Mouse (Mus musculus): ENCODE results near the gene Susd6.

Susd6 gene

DNA sequence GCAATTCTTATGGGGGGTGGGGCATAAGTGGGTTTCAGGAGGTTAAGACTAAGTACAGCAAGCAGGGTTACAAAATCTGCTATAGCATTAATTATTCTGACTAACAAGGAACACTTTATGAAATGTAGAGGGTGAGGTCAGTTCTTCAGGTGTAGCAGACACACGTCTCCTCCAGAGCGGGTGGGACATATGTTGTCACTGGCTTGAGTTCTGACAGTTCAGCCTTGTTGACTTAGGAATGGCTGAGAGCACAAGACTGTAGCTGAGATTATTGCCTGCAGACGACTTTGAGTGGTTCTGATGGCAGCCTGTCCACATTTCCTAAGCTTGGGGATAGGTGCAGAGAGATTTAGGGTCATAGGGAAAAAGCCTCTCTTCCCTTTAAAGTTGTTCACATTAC lies 47.3 kb downstream of the Susd6 start:
- DNase-seq (ENCODE audit: low read depth, low spot score): no peak

DNA sequence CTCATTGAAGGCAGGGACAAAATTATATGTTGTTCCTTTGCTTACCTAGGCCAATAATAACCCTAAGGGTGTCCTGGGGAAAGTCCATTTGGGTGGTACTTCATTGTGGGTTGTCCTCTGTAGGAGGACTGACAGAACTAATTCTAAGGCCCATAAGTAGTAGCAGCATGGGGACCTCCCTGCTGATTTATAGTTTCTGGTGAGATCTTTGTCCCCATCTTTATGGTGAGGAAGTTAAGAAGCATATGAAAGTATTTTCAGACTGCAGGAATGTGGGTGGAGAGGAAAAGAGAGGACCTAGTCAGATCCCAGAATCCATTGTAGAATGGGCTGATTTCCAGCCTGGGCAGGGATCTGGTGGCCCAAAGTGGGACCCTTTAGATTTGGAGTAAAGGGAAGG lies 48.0 kb downstream of the Susd6 start:
- no peak for DNase-seq (ENCODE audit: low read depth, low spot score)

DNA sequence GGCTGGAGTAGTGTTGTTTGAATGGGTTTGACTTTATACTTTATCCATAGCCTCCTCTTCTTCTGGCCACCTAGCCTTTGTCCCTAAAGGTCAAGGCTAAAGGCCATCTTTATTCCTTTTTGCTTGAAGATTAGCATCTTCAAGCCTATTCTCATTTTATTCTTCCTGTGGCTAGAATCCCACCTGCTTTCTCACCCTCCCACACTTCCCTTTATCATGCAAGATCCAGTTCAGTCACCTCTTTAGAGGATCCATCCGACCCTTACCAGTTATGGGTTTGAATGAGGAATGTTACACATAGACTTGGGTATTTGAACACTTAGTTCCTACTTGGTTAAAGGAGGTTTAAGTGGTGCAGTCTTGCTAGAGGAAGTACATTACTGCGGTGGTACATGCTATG lies 48.5 kb downstream of the Susd6 start:
- no peak for DNase-seq (ENCODE audit: low read depth, low spot score)

DNA sequence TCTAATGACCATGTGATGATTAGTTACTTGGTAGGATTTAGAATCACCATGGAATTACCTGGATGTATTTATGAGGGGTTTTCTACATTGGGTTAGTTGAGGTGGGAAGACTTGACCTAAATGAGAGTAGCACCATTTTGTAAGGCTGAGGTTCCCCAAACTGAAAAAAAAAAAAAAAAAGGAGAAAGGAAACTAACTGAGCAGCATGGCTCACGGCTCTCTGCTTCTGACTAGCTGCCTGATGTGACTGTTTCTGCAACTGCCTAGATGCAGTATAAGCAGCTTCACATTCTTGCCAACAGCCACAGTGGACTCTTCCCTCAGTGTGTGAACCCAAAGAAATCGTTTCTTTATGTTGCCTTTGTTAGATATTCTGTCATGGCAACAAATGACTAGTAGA lies 49.3 kb downstream of the Susd6 start:
- DNase-seq (ENCODE audit: low read depth, low spot score): no peak

DNA sequence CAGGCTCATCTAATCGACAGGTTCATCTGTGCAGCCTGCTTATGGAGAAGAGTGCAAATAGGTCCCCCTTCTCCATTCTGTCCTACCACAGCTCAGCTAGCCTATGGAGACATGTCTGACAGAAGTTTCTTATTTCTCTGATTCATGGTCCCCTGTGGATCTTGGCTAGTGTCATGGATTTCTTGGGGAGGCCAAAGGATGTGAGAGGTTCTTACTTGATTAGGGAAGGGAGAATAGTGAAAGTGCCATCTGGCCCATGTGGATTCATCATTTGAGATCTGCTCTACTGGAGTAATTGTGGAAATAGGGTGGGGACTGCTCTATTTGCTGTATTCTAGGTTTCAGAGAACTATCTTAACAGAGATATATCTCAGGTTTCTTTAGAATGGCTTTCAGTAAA lies 51.3 kb downstream of the Susd6 start:
- no peak for DNase-seq (ENCODE audit: low read depth, low spot score)

DNA sequence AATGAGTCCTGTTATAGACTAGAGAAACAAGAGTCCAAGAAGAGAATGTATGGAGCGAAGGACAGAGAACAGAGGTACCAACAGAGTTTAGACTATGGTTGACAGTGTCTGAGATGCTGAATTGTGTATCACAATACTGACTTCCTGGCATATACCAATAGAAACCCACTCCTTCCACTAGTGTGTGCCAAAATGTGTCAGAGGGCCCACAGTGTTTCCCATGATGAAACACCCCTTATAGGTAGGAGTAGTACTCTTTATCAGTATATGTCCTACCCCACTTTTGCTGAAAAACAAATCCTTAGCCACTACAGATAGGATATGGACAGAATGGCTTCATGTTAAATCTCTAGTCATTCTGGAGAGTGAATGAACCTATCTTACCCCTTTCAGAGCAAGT lies 52.3 kb downstream of the Susd6 start:
- DNase-seq (ENCODE audit: low read depth, low spot score): no peak

DNA sequence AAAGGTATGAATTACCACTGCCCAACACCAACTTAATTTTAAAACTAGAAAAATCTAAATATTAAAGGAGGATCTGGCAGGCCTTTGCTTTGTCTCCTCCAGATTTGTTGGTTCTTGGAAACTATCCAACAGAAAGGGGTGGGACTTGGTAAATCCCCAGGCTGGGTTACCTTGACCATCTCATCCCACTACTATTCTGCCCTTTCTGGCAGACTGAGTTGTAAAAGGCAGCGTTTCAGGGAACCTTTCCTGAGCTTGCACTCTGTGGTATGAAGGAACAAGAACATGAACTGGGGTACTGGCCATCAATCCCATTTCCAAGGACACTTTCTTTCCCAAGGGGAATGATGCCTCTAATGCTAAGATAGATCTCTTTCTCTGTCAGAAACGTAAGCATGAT lies 52.9 kb downstream of the Susd6 start:
- no peak for DNase-seq (ENCODE audit: low read depth, low spot score)

DNA sequence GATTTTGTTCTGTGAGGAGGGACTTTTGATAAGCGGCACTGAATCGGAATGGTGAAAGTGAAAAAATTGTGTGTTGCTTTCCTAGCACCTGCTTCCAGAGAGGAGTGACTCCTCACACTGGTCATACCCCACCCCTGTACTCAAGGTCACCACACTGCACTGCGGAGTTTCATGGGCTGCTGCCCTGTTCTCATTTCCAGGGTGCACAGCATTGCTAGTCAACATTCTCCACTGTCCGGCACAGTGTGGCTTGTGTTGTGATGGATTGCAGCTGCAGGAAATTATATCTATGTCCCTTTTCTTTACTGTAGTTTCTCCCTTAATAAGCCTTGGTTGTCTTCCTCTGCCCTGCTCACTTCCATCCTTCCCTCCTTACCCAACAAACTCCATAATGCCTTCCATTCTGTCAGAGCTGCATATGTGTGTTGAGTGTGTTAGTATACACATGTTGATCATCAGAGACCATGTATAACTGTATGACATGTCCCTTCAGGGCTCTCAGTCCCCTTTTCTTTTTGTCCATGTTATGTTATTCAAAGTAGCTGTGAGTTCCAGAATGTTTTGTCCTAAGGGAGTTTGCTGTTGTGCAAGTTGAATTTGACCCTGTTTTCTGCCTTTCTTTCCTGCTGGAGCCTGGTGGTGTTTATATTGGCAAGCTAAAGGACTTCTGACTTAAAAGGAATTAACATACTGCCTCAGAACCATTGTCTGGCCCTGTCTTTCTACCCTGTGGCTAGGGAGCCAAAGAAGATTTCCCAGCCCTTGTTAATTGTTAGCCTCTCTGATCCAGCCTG lies 53.5 kb downstream of the Susd6 start:
- DNase-seq (ENCODE audit: low read depth, low spot score): no peak

DNA sequence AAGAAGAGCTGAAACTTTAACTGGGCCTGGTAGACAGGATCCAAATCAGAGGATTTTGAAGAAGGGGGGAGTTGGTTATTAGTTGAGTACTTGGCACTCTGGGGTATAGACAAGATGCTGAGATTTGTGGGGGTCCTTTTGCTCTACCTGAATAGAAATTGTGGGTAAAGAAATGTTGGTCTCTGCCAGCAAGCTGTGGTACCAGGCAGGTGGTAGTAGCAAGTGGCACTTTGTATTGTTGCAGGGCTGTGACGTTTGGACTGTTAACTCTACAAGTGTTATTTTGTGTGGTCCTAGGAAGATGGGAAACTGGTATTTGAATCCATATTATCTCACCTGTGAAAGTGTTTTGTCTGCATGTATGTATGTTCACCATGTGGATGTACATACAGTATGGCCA lies 55.6 kb downstream of the Susd6 start:
- no peak for DNase-seq (ENCODE audit: low read depth, low spot score)

DNA sequence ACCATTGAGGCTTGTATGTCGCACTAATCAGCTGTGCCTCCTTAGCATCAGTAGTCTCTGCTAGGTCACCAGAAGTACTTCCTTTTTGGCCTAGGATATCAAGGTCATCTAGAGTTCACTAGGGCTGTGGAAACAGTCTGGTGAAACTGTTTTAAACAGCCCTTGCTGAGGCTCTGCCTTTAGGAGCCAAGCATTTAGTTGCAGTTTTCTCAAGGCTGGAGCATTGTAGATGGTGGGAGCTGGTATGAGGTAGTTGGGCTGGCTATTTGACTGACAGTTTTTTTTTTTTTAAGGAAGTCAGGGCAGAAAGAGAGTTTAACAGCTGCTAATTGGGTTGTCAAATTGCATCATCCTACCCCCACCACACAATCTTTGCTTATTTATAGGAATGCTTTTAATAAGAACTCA lies 56.6 kb downstream of the Susd6 start:
- DNase-seq (ENCODE audit: low read depth, low spot score): no peak

DNA sequence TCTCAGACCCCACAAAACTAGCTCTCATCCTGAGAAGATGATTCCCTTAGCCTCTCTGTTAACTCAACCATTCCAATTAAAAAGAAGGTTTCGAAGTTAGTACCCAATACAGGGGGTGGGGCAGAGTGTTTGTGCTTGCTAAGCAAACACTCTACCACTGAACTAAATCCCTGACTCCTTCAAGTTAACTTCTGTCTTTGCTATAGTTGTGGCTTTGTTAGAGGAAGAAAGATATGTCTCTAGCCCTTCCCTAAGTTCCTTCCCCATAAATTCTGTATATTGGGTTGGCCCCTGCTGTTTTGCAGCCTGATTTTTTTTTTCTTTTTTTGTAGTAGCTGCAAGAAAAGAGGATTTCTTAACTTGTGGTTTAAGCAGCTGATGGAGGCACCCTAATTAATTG lies 61.7 kb downstream of the Susd6 start:
- no peak for DNase-seq (ENCODE audit: low read depth, low spot score)

DNA sequence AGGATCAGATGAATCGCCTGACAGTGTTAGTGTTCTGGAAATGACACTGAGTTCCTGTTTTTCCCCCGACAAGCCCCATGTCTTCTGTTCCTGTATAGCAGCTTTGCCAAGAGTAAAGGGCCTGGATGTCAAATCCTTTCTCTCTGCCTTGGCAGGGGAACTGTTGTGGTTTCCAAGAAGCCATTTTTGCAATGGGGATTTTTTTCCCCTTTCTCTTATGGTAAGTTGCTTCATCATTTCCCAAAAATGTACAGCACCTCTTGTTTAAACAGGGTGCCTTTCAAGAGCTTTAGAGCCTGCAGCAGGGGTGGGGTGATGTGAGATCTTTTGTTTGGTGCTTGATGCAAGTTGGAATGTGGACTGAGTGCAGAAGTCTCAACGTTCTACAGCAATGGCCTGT lies 63.4 kb downstream of the Susd6 start:
- DNase-seq (ENCODE audit: low read depth, low spot score): no peak

DNA sequence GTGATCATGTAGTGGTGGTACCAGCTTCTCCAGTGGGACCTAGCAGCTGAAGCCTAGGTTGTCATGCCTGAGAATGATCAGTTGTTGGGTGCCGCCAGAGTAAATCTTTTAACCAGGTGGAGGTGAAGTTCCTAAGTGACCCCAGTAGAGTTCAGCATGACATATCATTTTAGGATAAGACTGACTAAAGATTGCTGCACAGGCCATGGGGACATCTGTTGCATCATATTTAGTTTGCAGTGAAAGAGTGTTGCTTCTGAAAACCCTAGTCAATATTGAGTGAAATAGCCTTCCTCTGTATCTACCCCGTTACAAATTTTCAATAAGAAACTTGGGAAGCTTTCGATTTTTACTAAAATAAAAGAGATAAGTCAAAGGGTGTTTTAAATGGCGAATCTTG lies 64.4 kb downstream of the Susd6 start:
- DNase-seq (ENCODE audit: low read depth, low spot score): no peak

DNA sequence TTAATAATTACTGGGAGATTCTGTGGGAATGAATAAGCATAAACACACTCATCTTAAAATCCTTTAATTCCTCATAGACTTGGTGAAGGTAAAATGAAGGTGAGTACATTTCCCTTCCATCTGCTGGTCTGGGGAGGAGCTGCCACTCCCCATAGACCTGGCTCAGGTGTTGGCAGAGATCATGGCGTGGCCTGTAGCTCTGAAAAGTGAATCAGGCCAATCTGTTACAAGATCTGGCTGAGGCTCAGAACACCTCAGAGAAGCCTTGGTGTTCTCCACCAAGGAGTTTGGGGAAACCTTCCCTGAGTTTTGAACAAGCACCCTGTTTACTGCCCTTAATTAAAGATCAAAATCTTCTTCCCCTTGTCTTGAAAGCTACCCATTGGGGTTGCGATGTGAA lies 64.8 kb downstream of the Susd6 start:
- DNase-seq (ENCODE audit: low read depth, low spot score): no peak

DNA sequence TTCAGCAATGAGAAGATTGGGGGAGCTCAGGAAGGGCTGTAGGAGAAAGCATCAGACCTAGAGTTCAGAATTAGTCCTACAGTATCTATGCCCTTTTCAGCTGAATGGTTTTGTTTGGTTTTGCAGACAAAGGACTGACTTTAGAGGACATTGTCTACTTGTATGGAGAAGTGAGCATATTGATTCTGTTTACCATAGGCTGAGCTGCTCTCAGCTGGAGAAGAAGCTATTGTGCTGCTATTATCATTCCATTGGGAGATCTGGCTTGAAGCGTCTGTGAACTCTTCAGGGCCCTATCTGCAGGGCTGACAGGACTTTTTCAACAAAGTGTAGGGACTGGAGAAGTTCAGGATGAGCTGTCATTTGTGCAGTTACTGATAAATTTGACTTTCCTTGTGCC lies 65.3 kb downstream of the Susd6 start:
- DNase-seq (ENCODE audit: low read depth, low spot score): no peak

DNA sequence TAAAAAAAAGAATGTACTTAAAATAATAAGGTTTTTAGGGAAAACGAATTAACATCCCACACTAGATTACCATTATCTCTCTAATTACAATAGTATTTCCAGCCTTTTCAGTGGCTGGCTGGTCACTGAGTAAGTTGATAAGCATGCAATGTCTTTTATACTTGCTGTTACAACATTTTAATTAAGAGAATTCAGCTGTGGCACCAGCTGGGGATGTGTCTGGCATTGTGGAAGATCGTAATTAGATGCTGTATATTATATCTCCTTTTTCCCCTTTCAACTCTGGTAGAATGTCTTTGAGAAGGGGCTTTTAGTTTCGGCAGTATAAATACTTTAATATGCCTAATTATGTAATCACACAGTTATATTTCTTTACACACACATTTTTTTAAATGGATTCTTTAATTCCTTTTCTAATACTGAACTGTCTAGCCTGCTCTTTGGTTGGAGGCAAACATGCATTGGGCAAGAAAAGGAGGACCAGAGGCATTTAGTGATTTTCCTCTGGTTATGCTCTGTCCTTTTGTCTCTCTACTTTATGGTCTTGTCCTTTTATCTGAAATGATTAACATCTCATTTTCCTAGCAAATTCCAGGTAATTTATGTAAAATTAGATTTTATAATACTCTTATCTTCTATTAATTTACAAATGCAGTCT lies 67.5 kb downstream of the Susd6 start:
- no peak for DNase-seq (ENCODE audit: low read depth, low spot score)

DNA sequence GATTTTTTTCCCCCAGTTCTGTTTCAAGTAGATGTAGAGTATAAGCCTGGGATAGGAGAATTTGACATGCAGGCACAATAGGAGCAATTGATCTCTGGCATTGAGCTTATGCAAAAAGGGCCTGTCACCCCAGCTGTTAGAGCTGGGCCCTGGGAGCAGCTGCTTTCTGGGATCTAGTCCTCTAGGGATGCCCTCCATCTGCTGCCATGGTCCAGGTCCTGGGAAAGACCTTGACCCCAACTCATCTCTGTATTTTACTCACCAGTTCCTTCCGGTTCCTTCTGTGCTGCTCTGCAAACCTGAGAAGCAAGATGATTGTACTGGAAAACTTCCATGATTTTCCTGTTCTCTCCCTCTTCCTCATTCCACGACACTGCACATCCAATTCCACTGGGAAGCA lies 68.0 kb downstream of the Susd6 start:
- DNase-seq (ENCODE audit: low read depth, low spot score): no peak

DNA sequence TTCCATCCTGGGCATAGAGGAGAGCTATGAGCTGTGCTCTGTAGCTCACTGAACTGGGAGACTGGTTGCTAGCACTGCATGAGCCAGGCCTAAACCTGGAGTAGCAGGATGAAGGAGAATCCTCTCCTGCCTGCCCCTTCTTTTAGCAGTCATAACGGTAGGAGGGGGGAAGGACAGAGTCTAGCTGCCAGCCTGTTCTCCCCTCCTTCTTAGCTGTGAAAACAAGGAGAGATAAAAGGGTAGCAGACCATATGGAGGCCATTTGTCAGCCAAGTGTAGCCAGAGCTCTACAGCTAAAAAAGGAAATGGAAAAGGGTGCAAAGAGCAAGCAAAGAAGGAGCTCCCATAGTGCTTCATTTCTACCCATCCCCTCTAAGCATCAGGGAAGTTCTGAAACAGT lies 71.6 kb downstream of the Susd6 start:
- DNase-seq (ENCODE audit: low read depth, low spot score): no peak

DNA sequence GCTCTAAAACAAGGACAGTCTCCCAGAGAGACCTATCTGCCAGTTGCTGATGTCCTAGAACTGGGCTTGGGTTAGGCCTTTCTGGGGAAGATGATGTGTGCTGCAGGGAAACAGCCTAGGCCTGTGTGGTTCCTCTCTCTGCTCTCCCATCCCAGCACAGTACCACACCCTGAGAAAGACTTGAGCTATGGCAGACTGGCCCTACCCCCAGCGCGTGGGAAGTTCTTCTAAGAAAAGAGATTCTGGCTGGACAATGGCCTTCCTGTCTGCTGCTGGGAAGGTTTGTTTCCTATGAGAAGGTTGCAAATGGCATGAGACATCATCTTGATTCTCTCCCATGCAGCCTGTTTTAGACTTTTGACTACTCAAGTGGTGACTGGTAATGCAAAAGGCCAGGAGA lies 73.1 kb downstream of the Susd6 start:
- DNase-seq (ENCODE audit: low read depth, low spot score): no peak

DNA sequence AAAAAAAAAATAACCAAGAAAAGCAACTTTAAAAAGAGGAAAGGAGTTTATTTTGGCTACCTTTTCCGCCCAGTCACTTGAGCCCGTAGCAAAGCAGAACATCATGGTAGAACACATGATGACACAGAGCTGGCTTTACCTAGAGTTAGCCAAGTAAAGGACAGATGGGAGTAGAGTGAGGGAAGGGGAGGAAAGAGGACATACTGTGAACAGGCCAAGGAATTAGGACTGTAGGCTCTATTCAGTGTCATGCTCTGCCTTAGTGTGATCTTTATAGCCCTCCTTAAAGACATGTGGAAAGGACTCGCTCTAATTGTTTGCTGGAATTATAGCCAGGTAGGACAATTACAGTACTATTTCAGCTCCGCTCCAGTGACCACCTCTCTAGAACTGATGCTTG lies 74.9 kb downstream of the Susd6 start:
- DNase-seq (ENCODE audit: low read depth, low spot score): no peak

DNA sequence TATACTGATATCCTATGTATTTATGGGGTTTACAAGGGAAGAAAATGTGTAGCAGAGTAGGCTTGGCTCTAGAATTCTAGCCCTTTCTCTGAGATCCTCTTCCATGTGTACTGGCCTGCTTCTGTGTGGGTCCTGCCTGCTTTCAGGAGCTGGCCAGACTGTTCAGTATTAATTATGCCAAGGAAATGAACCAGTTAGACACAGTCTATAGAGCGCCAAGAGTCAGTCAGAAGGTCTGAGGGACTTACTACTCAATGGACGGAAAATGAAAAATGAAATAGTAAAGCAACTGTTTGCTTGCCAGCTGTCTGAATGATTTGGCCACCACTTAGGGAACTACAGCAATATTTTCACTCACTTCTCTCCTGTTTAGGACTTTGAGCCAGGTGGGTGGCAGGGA lies 75.7 kb downstream of the Susd6 start:
- no peak for DNase-seq (ENCODE audit: low read depth, low spot score)

DNA sequence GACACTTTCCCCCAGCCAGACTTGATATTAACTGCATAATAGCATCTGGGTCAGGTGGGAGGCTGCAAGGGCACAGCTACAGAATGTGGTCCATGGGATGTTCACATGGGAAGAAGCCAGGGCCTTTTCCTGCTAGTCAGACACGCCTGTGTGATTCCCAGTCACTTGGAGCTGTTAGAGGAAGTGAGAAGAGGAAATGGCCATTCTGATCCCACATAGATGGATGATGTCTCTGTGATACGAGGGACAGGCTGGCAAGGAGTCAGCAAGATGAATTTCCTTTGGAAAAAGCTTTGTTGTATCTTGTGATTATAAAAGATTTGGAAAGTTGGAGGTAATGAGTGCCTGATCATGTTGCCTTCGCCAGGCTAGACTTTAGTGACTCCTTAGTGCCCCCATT lies 76.8 kb downstream of the Susd6 start:
- no peak for DNase-seq (ENCODE audit: low read depth, low spot score)

DNA sequence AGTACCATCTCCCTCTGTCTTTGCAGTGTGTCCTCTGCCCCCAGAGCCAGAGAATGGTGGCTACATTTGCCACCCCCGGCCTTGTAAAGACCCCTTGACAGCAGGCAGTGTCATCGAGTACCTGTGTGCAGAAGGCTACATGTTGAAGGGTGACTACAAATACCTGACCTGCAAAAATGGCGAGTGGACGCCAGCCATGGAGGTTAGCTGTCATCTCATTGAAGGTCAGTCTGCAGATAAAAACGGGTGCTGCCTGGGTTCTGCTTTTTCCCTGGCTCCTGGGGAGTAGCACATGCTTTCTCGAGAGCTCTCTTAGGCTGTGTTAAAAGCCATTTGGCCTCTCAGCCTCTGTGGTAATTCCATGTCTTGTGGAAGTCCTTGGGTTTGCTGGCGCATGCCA lies 78.1 kb downstream of the Susd6 start:
- DNase-seq (ENCODE audit: low read depth, low spot score): no peak
